Mouse (Mus musculus) C2C12 (cell line): ENCODE results near the gene Oxsr1. TPM values are rescaled to one million over a fixed set of nuclear protein-coding genes. Genes with fewer than 3 reads are reported as not detected.

Experiments used
- H3K27me3 ChIP-seq: one replicate; pipeline ENCODE4 v1.6.1; 2011; ENCODE audit not compliant: control insufficient read depth, insufficient read depth, insufficient read length
- H3K36me3 ChIP-seq: one replicate; pipeline ENCODE4 v1.6.1; 2011; ENCODE audit not compliant: control insufficient read depth, insufficient read depth
- H3K4me3 ChIP-seq: one replicate; pipeline ENCODE4 v1.5.1; 2011; ENCODE audit warnings: mild to moderate bottlenecking, control low read depth; ENCODE audit not compliant: poor library complexity, insufficient read depth, severe bottlenecking
- H3K79me2 ChIP-seq: one replicate; pipeline ENCODE4 v1.6.1; 2011; ENCODE audit not compliant: control insufficient read depth, insufficient read depth
- H3K79me3 ChIP-seq: one replicate; pipeline ENCODE4 v1.6.1; 2011; ENCODE audit warnings: low read depth, control low read depth
- H3ac ChIP-seq: one replicate; pipeline ENCODE3; 2011; ENCODE audit warnings: low read depth; ENCODE audit not compliant: control insufficient read depth, insufficient read length
- CEBPB ChIP-seq: IDR thresholded peaks from one replicate; pipeline ENCODE4 v1.6.1; 2011; ENCODE audit warnings: low read depth, mild to moderate bottlenecking, control low read depth, moderate library complexity
- CTCF ChIP-seq: IDR thresholded peaks from one replicate; pipeline ENCODE4 v1.5.1; 2011; ENCODE audit not compliant: control insufficient read depth, insufficient read depth, insufficient read length
- FOSL1 ChIP-seq: IDR thresholded peaks from one replicate; pipeline ENCODE4 v1.8.0; 2011; ENCODE audit warnings: mild to moderate bottlenecking, low read length; ENCODE audit not compliant: poor library complexity, insufficient read depth, severe bottlenecking
- MAX ChIP-seq: IDR thresholded peaks from one replicate; pipeline ENCODE4 v1.6.1; 2011; ENCODE audit warnings: mild to moderate bottlenecking, control low read depth
- MYOD1 ChIP-seq: IDR thresholded peaks from one replicate; pipeline ENCODE4 v1.6.1; 2011; ENCODE audit warnings: low read depth; ENCODE audit not compliant: control insufficient read depth, insufficient read length
- MYOG ChIP-seq: IDR thresholded peaks from one replicate; pipeline ENCODE4 v1.6.1; 2011; ENCODE audit not compliant: control insufficient read depth, insufficient read length; ENCODE audit errors: extremely low read depth
- USF1 ChIP-seq: IDR thresholded peaks from one replicate; pipeline ENCODE4 v1.6.1; 2011; ENCODE audit warnings: low read depth, mild to moderate bottlenecking, control low read depth, moderate library complexity
- polyA plus RNA-seq: library from polyadenylated mRNA; unstranded; fragments of >200 nt; fragmentation: generic; extraction: Trizol; gene quantifications from one replicate; pipeline ENCODE4 v1.2.1, GENCODE M21; 2012; ENCODE audit warnings: missing spikeins

Gene Oxsr1
- polyA plus RNA-seq, 1 experiment = 13.0 TPM

DNA sequence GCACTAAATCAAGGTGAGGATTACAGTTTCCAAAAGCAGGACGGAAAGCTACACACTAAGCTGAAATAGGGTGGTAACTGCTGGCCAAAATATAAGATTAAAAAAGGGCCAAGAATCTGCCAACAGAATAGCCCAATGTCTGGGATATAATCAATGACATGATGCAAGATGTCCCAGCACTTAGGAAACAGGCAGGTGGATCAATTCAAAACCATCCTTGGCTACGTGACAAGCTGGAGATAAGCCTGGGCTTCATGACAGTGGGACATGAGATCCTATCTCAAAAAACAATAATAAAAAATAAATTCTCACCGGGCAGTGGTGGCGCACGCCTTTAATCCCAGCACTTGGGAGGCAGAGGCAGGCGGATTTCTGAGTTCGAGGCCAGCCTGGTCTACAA lies 16.4 kb downstream of the Oxsr1 start:
- Histone ChIP-seq H3K4me3 (no peak overlapping the region), H3K27me3 (no peaks in the 10 kb centered on the region)

DNA sequence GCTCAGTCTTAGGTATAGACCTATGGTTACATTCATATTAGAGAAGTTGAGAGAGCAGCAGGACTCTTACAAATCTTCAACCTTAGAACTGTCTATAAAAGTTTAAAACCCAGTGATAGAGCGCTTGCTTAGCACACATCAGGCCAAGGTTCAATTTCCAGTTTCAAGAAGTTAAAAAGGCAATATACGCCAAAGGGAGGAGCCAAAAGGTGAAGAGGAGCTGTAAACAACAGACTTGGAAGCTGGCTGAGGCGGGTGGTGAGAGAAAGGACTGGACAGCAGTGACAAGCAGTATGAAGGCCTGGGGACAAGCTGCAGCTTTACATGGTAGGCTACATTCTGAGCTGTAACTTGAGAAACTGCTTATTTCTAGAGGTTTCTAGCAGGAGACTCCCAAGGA lies 23.7 kb downstream of the Oxsr1 start:
- Histone ChIP-seq H3K4me3 (no peak overlapping the region), H3ac (no peak overlapping the region), H3K79me3 (peaks cover 3% of the 10 kb centered on the region), H3K79me2 (peaks cover 12% of the 10 kb centered on the region), H3K27me3 (no peaks in the 10 kb centered on the region), H3K36me3 (peaks cover 10% of the 10 kb centered on the region)
- TF ChIP-seq FOSL1 = no peak
- TF ChIP-seq CEBPB = no peak
- no peak for TF ChIP-seq USF1
- TF ChIP-seq CTCF = no peak
- no peak for TF ChIP-seq MYOD1
- no peak for TF ChIP-seq MYOG
- TF ChIP-seq MAX = no peak

More for the DNA sequence above, 16.4 kb downstream of the Oxsr1 start:
- H3K36me3 ChIP-seq = peaks cover 12% of the 10 kb centered on the region
- TF ChIP-seq MYOG (no peak), MAX (no peak), FOSL1 (no peak)
- H3K79me2 ChIP-seq = peaks cover 61% of the 10 kb centered on the region
- H3K79me3 ChIP-seq = peaks cover 36% of the 10 kb centered on the region
- no peak overlapping the region for H3ac ChIP-seq

DNA sequence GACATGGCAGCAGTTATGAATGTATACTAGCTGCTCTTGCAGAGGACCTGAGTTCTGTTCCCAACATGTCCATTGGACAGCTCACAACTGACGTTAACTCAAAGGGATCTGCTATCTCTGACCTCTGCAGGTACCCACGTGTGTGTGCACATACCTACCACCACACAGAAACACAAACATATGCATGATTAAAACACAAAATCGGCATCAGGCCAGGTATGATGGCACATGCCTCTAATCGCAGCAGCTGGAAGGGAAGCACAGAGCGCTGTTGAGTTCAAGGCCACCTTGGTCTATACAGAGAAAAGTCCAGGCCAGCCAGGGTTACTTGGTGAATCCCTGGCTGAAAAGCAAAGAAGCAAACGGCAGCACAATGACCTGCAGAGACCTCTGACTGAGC lies 24.5 kb downstream of the Oxsr1 start:
- TF ChIP-seq MYOD1 (no peak), FOSL1 (no peak), MYOG (no peak), USF1 (no peak), CTCF (no peak), MAX (no peak), CEBPB (no peak)
- no peak overlapping the region for H3K4me3 ChIP-seq
- peaks cover 9% of the 10 kb centered on the region for H3K36me3 ChIP-seq
- peaks cover 12% of the 10 kb centered on the region for H3K79me2 ChIP-seq
- no peak overlapping the region for H3ac ChIP-seq
- H3K27me3 ChIP-seq = no peaks in the 10 kb centered on the region
- H3K79me3 ChIP-seq = peaks cover 3% of the 10 kb centered on the region

GRCm38 (mm10) chr9:119290791-119291190 lies 31.4 kb downstream of the Oxsr1 start:
- Histone ChIP-seq H3K27me3 (no peaks in the 10 kb centered on the region), H3K36me3 (no peaks in the 10 kb centered on the region), H3ac (no peak overlapping the region), H3K4me3 (no peak overlapping the region), H3K79me2 (no peaks in the 10 kb centered on the region), H3K79me3 (no peaks in the 10 kb centered on the region)
- no peak for TF ChIP-seq MAX
- TF ChIP-seq CEBPB = no peak
- no peak for TF ChIP-seq CTCF
- TF ChIP-seq MYOD1 = no peak
- TF ChIP-seq USF1 = no peak
- TF ChIP-seq FOSL1 = no peak
- TF ChIP-seq MYOG = no peak

GRCm38 (mm10) chr9:119280894-119281682 lies 41.1 kb downstream of the Oxsr1 start:
- Histone ChIP-seq H3ac (no peak overlapping the region), H3K27me3 (no peaks in the 10 kb centered on the region), H3K36me3 (peaks cover 11% of the 10 kb centered on the region), H3K79me3 (no peaks in the 10 kb centered on the region), H3K4me3 (no peak overlapping the region), H3K79me2 (no peaks in the 10 kb centered on the region)
- TF ChIP-seq USF1 (no peak), MAX (no peak), CTCF (no peak), MYOG (no peak), FOSL1 (no peak), CEBPB (no peak), MYOD1 (no peak)

DNA sequence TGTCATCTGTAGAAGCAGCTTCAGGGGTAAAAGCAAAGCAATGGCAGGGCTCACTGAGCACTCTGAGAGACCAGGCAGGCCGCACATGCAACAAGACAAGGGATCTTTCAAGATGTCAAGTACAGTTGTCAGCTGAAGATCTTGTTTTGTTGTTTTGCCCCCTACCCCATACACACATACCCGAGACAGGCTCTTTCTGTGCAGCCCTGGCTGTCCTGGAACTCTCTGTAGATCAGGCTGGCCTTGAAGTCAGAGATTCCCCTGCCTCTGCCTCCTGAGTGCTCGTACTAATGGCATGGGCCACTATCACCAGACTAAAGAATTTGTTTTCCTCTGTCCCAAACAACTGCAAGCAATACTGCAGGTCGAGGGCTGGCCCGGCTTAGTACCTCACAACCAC lies 44.2 kb downstream of the Oxsr1 start:
- H3K36me3 ChIP-seq = peaks cover 11% of the 10 kb centered on the region
- no peaks in the 10 kb centered on the region for H3K79me2 ChIP-seq
- H3K79me3 ChIP-seq = no peaks in the 10 kb centered on the region
- no peaks in the 10 kb centered on the region for H3K27me3 ChIP-seq
- no peak overlapping the region for H3K4me3 ChIP-seq
- no peak for TF ChIP-seq FOSL1
- no peak for TF ChIP-seq MYOD1
- TF ChIP-seq CEBPB = no peak
- no peak for TF ChIP-seq CTCF
- H3ac ChIP-seq = no peak overlapping the region
